Mouse (Mus musculus): Measurements from ENCODE around the gene Map4k4.

Map4k4 gene

DNA sequence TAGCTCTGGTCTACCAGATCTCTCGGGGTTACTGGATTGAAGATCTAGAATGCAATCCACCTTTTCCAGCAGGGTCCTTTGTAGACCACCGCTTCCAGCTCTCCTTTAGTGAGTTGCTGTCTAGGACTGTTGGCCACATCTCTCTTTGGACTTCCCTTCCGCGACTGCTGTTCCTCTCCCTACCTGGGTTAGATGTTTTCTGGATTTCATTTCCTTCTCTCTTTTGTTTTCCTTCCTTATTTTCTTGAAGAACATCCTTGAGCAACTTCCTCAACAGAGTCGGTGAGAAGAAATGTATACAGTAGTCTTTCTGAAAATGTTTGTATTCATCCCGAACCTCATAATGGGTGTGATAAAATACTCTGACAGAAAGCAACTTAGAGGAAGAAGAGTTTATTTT, 137.1 kb downstream of the Map4k4 start:
- no peak for DNase-seq (ENCODE audit: low spot score in 2 of 2)

GRCm38 (mm10) chr1:40045686-40046085, 145.0 kb downstream of the Map4k4 start:
- no peak for DNase-seq (ENCODE audit: low spot score in 2 of 2)

- DNase-seq (ENCODE audit: low spot score in 2 of 2): no peak
Measured at GRCm38 (mm10) chr1:40046600-40046999, 145.9 kb downstream of the Map4k4 start.

DNA sequence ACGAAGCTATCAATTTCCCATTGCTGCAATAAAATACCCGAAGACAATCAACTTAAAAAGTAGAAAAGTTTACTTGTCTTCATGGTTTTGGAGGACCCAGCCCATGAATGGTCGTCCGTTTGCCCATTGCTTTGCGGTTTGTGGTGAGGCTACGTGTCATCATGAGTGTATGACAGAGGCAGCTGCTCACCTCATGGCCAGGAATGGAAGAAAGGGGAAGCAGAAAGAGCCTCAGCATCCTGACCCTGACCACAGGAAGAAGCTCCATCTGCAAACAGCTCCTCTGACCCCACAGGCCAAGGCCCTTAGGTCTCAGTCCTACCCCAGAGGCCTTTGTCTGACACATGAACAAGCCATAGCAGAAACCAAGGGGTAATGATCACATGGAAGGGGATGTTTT, 150.4 kb downstream of the Map4k4 start:
- DNase-seq (ENCODE audit: low spot score in 2 of 2): no peak

DNA sequence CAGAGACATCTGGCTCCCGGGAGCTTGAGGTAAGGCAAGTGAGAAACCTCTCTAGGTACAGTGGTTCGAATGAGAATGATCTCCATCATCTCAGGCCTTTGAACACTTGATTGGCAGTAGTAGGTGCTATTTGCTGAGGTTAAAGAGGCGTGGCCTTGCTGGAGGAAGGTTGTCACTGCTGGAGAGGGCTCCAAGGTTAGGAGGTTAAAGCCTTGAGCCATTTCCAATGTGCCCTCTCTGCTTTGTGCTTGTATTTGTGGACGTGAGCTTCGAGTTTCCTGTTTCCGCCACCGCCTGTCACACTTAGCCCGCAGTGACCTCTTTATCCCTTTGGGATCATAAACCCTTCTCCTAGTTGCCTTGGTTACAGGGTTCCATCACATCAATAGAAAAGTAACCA, 151.4 kb downstream of the Map4k4 start:
- no peak for DNase-seq (ENCODE audit: low spot score in 2 of 2)

- DNase-seq (ENCODE audit: low spot score in 2 of 2): no peak
Measured at GRCm38 (mm10) chr1:40053071-40053470, 152.4 kb downstream of the Map4k4 start.

GRCm38 (mm10) chr1:40055051-40055450, 154.3 kb downstream of the Map4k4 start:
- DNase-seq (ENCODE audit: low spot score in 2 of 2): no peak

GRCm38 (mm10) chr1:40055963-40056362, 155.2 kb downstream of the Map4k4 start:
- peak; percentile 6 to 14 for DNase-seq (ENCODE audit: low spot score in 2 of 2)

- no peak for DNase-seq (ENCODE audit: low spot score in 2 of 2)
Measured at GRCm38 (mm10) chr1:40057351-40057750, 156.6 kb downstream of the Map4k4 start.

DNA sequence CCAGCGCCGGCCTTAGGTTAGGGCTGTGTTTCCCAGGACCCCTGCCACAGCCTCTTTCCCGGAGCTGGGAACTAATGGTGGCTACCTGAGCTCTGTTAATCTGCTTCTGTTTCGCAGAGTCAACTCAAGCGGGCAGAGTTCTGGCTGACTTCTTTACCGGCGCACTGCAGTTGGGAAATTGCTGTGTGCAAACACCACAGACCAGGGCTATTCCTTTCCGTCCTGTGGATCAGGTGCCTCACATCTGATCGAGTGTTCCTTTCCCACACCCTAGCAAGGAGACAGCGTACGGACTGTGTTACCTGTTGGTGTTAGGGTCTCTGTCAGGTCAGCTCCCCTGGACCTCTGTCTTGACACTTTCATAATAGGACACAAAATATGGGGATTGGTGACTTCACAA, 157.3 kb downstream of the Map4k4 start:
- DNase-seq (ENCODE audit: low spot score in 2 of 2): no peak

GRCm38 (mm10) chr1:40059122-40059774, 158.5 kb downstream of the Map4k4 start:
- DNase-seq (ENCODE audit: low spot score in 2 of 2): no peak

GRCm38 (mm10) chr1:40061359-40061758, 160.6 kb downstream of the Map4k4 start:
- DNase-seq (ENCODE audit: low spot score in 2 of 2): no peak

- no peak for DNase-seq (ENCODE audit: low spot score in 2 of 2)
Measured at GRCm38 (mm10) chr1:40063409-40063808, 162.7 kb downstream of the Map4k4 start.

- no peak for DNase-seq (ENCODE audit: low spot score in 2 of 2)
Measured at GRCm38 (mm10) chr1:40064508-40064907, 163.8 kb downstream of the Map4k4 start.

- no peak for DNase-seq (ENCODE audit: low spot score in 2 of 2)
Measured at GRCm38 (mm10) chr1:40072558-40072957, 171.8 kb downstream of the Map4k4 start.

GRCm38 (mm10) chr1:40073779-40074178, 173.1 kb downstream of the Map4k4 start, which contains the start of gene Il1r2:
TSS of gene Il1r2 (plus strand) at chr1:40074079.
- no peak for DNase-seq (ENCODE audit: low spot score in 2 of 2)
